Mouse (Mus musculus) heart, embryonic 14.5 days (tissue): ENCODE results near the gene Nrd1. TPM values are rescaled to one million over a fixed set of nuclear protein-coding genes. Genes with fewer than 3 reads are reported as not detected.

Experiments used
- ATAC-seq: fragments of 200-750 bp; cut with Nextera tagmentation; 2 replicates; pipeline ENCODE4 v1.8.0; 2017; ENCODE audit warnings: low read depth, moderate TSS enrichment; ENCODE audit not compliant: insufficient number of reproducible peaks, insufficient read depth, low FRiP score
- H3K27ac ChIP-seq, 2 experiments: fragments of 200-500 bp in 1 of 2; fragments of 300-500 bp in 1 of 2; sonication (generic) in 1 of 2; replicated peaks in 1 of 2; 2 replicates each; pipeline ENCODE4 v1.5.1; 2012 to 2014; ENCODE audit warnings: low read depth in 2 of 2, low read length in 2 of 2, control low read depth in 1 of 2, mild to moderate bottlenecking in 1 of 2, mixed read lengths in 1 of 2; ENCODE audit not compliant: control insufficient read depth in 1 of 2, insufficient read depth in 1 of 2
- H3K27me3 ChIP-seq: fragments of 300-500 bp; sonication (generic); 2 replicates; pipeline ENCODE4 v1.6.1; 2014; ENCODE audit warnings: mild to moderate bottlenecking, low read length, control low read depth; ENCODE audit not compliant: control insufficient read depth, insufficient read depth
- H3K36me3 ChIP-seq: fragments of 300-500 bp; sonication (generic); 2 replicates; pipeline ENCODE4 v1.6.1; 2014; ENCODE audit warnings: mild to moderate bottlenecking, control low read depth, low read length, mixed read lengths; ENCODE audit not compliant: control insufficient read depth, insufficient read depth
- H3K4me1 ChIP-seq, 2 experiments: fragments of 200-500 bp in 1 of 2; fragments of 300-500 bp in 1 of 2; sonication (generic) in 1 of 2; 2 replicates each; pipeline ENCODE4 v1.6.1; 2012 to 2014; ENCODE audit warnings: low read length in 2 of 2, control low read depth in 1 of 2, mixed read lengths in 1 of 2; ENCODE audit not compliant: control insufficient read depth in 2 of 2, insufficient read depth in 2 of 2
- H3K4me2 ChIP-seq: fragments of 300-500 bp; sonication (generic); 2 replicates; pipeline ENCODE4 v1.6.1; 2014; ENCODE audit warnings: mild to moderate bottlenecking, low read length
- H3K4me3 ChIP-seq, 2 experiments: fragments of 200-500 bp in 1 of 2; fragments of 300-500 bp in 1 of 2; sonication (generic) in 1 of 2; 2 replicates each; pipeline ENCODE4 v1.5.1; 2012 to 2014; ENCODE audit warnings: low read length in 2 of 2, mild to moderate bottlenecking in 2 of 2, control low read depth in 1 of 2, low read depth in 1 of 2, moderate library complexity in 1 of 2; ENCODE audit not compliant: control insufficient read depth in 1 of 2, insufficient read depth in 1 of 2
- H3K9ac ChIP-seq: fragments of 300-500 bp; sonication (generic); 2 replicates; pipeline ENCODE4 v1.6.1; 2014; ENCODE audit warnings: mild to moderate bottlenecking, low read length
- H3K9me3 ChIP-seq: fragments of 300-500 bp; sonication (generic); 2 replicates; pipeline ENCODE4 v1.6.1; 2016; ENCODE audit warnings: low read length, control low read depth; ENCODE audit not compliant: control insufficient read depth
- WGBS: fragments of 180-500 bp; shearing (Covaris S2); extraction: QIAGEN DNeasy Blood & Tissue Kit; methylation state at CpG from one replicate; pipeline ENCODE4 v1.1.7; 2014; 5-methylcytosine and 5-hydroxymethylcytosine counted together
- polyA plus RNA-seq: library from polyadenylated mRNA; unstranded; fragments of >200 nt; fragmentation: Nextera tagmentation; extraction: Ambion mirVana; gene quantifications from 2 replicates; pipeline ENCODE4 v1.2.1, GENCODE M21; 2014

Gene Nrd1
- polyA plus RNA-seq, 1 experiment from 2014 or later = 37.5 TPM

DNA sequence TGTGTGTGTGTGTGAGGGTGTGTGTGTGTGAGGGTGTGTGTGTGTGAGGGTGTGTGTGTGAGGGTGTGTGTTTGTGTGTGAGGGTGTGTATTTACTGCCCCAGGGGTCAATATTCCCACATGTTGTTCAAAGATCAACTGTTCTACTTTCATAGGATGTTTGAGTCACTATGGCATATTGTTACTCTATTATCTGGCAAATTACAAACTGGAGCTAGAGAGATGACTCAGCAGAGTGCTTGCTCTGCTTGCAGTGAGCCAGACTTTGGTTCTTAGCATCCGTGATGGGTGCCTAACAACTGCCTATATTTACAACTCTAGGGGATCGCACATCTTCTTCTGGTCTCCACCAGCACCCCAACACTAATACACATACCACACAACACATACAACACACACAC lies 29.4 kb downstream of the Nrd1 start:
- no peak for ATAC-seq
- WGBS = 91% methylated on average over 2 of the region's 2 CpGs
- Histone ChIP-seq H3K4me1 (no peaks in the 10 kb centered on the region), H3K36me3 (peaks cover 87% of the 10 kb centered on the region), H3K9me3 (no peaks in the 10 kb centered on the region), H3K4me2 (no peak overlapping the region), H3K27ac (no peak overlapping the region), H3K4me3 (no peak overlapping the region), H3K27me3 (no peaks in the 10 kb centered on the region), H3K9ac (no peak overlapping the region)

- Histone ChIP-seq H3K9ac (no peak overlapping the region), H3K4me3 (no peak overlapping the region), H3K27me3 (no peaks in the 10 kb centered on the region), H3K4me1 (no peaks in the 10 kb centered on the region), H3K4me2 (no peak overlapping the region), H3K27ac (no peak overlapping the region), H3K9me3 (no peaks in the 10 kb centered on the region), H3K36me3 (peaks cover 85% of the 10 kb centered on the region)
- no peak for ATAC-seq
- 99% methylated on average over 2 of the region's 2 CpGs for WGBS
These were observed 29.8 kb downstream of the Nrd1 start for GRCm38 (mm10) chr4:109030266-109030665.

DNA sequence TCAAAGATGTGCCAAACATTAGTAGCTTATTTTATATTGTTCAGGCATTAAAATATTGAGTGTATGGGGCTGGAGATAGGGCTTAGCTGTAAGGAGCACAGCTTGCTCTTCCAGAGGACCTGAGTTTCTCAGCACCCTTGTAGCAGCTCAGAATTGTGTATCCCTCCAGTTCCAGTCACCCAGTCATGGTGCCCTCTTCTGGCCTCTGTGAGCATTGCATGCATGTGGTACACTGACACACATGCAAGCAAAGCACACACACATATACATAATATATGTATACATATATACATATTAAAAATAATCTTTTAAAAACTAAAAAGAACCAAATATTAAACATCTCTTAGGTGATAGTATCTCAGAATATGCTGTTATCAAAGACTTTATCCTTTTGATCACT lies 35.9 kb downstream of the Nrd1 start:
- H3K27me3 ChIP-seq = no peaks in the 10 kb centered on the region
- ATAC-seq = no peak

DNA sequence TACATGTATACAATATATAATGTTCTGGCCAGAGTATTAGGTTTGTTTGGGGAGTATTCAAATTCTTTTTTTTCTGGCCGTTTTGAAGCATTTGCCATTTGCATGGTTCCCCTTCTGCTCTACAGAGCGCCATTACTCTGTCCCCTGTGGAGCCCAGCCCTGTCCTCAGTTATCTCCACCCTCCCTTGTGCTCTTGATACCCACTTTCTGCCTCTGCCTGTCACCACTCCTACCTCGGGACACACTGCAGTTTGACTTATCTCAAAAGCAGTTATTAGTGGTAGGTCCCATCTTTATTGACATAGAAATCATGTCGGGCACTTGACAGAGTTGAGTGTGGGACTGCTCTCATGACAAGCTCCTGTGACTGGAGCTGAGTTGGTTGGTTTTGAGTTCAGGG lies 42.3 kb downstream of the Nrd1 start:
- Histone ChIP-seq H3K36me3 (peaks cover 85% of the 10 kb centered on the region), H3K9me3 (no peaks in the 10 kb centered on the region), H3K9ac (no peak overlapping the region), H3K4me3 (no peak overlapping the region), H3K4me1 (peaks cover 3 to 4% of the 10 kb centered on the region in 2 experiments; a peak in 2 of 4 replicates), H3K27me3 (no peaks in the 10 kb centered on the region), H3K4me2 (no peak overlapping the region), H3K27ac (no peak overlapping the region; a peak in 1 of 4 replicates)
- ATAC-seq = 0 out of 2 replicates have a peak, but pooled peaks have one; percentile 13
- WGBS = 52% methylated on average over 4 of the region's 4 CpGs

More for the DNA sequence above, 35.9 kb downstream of the Nrd1 start:
- no peaks in the 10 kb centered on the region for H3K4me1 ChIP-seq
- no peak overlapping the region for H3K4me3 ChIP-seq
- H3K36me3 ChIP-seq = peaks cover 67% of the 10 kb centered on the region
- no peak overlapping the region for H3K9ac ChIP-seq
- H3K4me2 ChIP-seq = no peak overlapping the region
- no peak overlapping the region for H3K27ac ChIP-seq
- no peaks in the 10 kb centered on the region for H3K9me3 ChIP-seq

- ATAC-seq = no peak
- no peaks in the 10 kb centered on the region for H3K9me3 ChIP-seq
- no peak overlapping the region for H3K4me2 ChIP-seq
- H3K9ac ChIP-seq = no peak overlapping the region
- 53% methylated on average over 5 of the region's 5 CpGs for WGBS
- no peaks in the 10 kb centered on the region for H3K27me3 ChIP-seq
- no peak overlapping the region for H3K4me3 ChIP-seq
- peaks cover 3 to 5% of the 10 kb centered on the region in 2 experiments; a peak in 3 of 4 replicates for H3K4me1 ChIP-seq
- no peak overlapping the region for H3K27ac ChIP-seq
- peaks cover 84% of the 10 kb centered on the region for H3K36me3 ChIP-seq
These were observed 42.8 kb downstream of the Nrd1 start for GRCm38 (mm10) chr4:109043294-109043693.

GRCm38 (mm10) chr4:109043756-109044155 lies 43.3 kb downstream of the Nrd1 start:
- whole genome bisulfite sequencing = 81% methylated on average over 5 of the region's 5 CpGs
- Histone ChIP-seq H3K4me1 (peaks cover 6 to 7% of the 10 kb centered on the region in 2 experiments; a peak in 3 of 4 replicates), H3K9me3 (no peaks in the 10 kb centered on the region), H3K4me3 (no peak overlapping the region), H3K9ac (no peak overlapping the region), H3K27ac (no peak overlapping the region), H3K27me3 (no peaks in the 10 kb centered on the region), H3K36me3 (peaks cover 82% of the 10 kb centered on the region), H3K4me2 (no peak overlapping the region)
- no peak for ATAC-seq

- H3K27ac ChIP-seq = no peak overlapping the region
- ATAC-seq = no peak
- H3K36me3 ChIP-seq = peaks cover 79% of the 10 kb centered on the region
- H3K4me2 ChIP-seq = no peak overlapping the region
- WGBS = 14% methylated on average over 4 of the region's 4 CpGs
- no peaks in the 10 kb centered on the region for H3K27me3 ChIP-seq
- no peak overlapping the region for H3K9ac ChIP-seq
- H3K4me3 ChIP-seq = no peak overlapping the region
- peaks cover 3% of the 10 kb centered on the region in 2 experiments; a peak in 3 of 4 replicates for H3K4me1 ChIP-seq
- no peaks in the 10 kb centered on the region for H3K9me3 ChIP-seq
These were observed 47.8 kb downstream of the Nrd1 start for GRCm38 (mm10) chr4:109048258-109048657.

GRCm38 (mm10) chr4:109052282-109052681 lies 51.8 kb downstream of the Nrd1 start:
- Histone ChIP-seq H3K4me2 (no peak overlapping the region), H3K36me3 (peaks cover 86% of the 10 kb centered on the region), H3K9ac (no peak overlapping the region), H3K9me3 (no peaks in the 10 kb centered on the region), H3K4me1 (peaks cover 3% of the 10 kb centered on the region in 2 experiments; a peak in 3 of 4 replicates), H3K27me3 (no peaks in the 10 kb centered on the region), H3K4me3 (no peak overlapping the region), H3K27ac (0 out of 4 replicates have a peak overlapping the region, but pooled peaks of 1 of the 2 experiments have one; percentile 5)
- ATAC-seq = no peak
- WGBS = 60% methylated on average over 1 of the region's 1 CpGs
